Mouse (Mus musculus): Measurements from ENCODE around the gene Klhdc7a. TPM values are rescaled to one million over a fixed set of nuclear protein-coding genes. Genes with fewer than 3 reads are reported as not detected.

The Klhdc7a gene
- 0.53 and 0.60 TPM in 2 replicates for polyA plus RNA-seq (2015; fragmentation: Nextera tagmentation; extraction: Ambion mirVana)

DNA sequence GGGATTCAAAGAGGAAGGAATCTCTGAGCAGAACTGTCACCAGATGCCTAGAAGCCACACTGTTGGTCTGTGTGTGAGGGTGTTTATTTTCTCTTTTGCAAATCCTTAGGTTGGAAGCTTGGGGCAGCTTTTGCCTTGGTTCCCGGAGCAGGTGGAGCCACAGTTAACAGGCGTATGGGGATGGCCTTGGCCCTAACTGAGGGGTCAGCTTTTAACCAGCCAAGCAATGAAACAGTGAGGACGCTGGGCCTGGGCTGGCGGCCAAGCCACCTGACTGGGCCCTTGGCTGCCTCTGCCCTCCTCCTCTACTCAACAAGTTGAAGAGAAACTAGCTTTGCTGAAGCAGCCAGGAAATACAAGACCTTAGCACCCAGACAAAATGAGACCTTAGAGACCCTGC is at the start of gene Klhdc7a:
Gene Klhdc7a, minus strand, starts transcription at position 105 of the 400 bp plus-strand sequence.
- Histone ChIP-seq H3K27ac (replicated peaks) (no peak within 1 kb of the TSS), H3K4me3 (replicated peaks) (no peak within 1 kb of the TSS), H3K36me3 (no peaks in the 10 kb centered on the region), H3K9me3 (replicated peaks) (no peaks in the 10 kb centered on the region), H3K4me1 (peaks cover 4% of the 10 kb centered on the region; the same call in 1 of the 2 replicates), H3K4me2 (replicated peaks) (no peak within 1 kb of the TSS), H3K9ac (no peak within 1 kb of the TSS), H3K27me3 (no peaks in the 10 kb centered on the region)
- ATAC-seq (ENCODE audit: insufficient number of reproducible peaks, low FRiP score, low TSS enrichment, low read depth) = no peak
- 40% methylated on average over 4 of the region's 4 CpGs for WGBS

DNA sequence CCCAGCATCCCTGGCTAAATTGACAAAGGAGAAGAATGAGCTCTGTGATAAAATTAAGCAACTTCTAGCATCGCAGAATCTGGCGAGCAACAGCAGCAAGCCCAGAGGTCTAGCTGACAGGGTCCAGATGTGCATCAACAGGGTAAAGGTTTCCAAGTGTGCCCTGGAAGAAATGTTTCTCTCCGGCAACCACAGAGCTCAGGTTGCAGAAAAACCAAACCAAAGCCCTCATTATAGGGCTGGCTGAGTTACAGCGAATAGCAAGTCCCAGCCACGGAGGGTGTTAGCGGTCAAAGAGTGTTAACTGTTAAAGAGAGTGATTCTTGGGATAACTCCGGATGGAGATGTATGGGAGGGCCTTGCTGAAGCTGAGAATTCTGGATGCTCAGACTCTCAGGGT is 48.1 kb upstream of the Klhdc7a start:
- Histone ChIP-seq H3K27me3 (peaks cover 13% of the 10 kb centered on the region; the same call in 1 of the 2 replicates), H3K27ac (replicated peaks) (no peak overlapping the region), H3K9ac (no peak overlapping the region), H3K4me1 (0 out of 2 replicates have a peak, but pooled peaks cover 4% of the 10 kb centered on the region), H3K9me3 (replicated peaks) (no peaks in the 10 kb centered on the region), H3K36me3 (no peaks in the 10 kb centered on the region), H3K4me3 (replicated peaks) (no peak overlapping the region), H3K4me2 (replicated peaks) (no peak overlapping the region)
- no peak for ATAC-seq (ENCODE audit: insufficient number of reproducible peaks, low FRiP score, low TSS enrichment, low read depth)
- 24% methylated on average over 7 of the region's 7 CpGs for WGBS

DNA sequence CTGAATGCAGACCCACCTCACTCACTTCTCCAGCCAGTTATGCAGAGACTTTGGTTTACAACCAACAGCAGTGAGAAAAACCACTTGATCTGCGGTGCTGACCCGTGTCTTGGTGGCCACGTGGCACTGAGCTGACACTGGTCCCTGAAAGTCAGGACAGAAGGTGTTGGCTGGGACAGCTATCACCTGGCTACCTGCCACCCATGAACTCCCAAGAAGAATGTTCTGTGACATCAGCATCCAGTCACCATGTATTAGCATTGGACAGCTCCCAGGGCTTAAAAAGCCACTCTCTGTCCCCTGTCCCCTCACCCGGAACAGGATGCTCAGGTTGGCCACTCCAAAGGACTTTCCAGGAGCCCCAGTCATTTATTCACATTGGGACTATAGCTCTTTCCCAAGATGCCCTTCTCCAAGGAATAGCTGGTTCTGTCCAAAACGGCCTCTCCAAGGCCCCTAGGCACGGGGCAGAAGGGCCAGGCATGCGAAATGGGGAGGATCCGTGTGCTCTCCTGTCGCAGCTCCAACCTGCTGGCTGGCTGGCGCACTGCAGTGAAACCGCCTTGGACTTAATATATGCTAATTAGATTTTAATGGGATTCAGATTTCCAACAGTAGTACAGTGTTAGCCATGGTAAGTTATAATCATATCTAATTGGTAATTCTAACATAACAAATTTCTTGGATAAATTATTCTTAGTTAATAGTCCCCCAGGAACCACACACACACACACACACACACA is 43.1 kb upstream of the Klhdc7a start:
- no peaks in the 10 kb centered on the region for H3K9me3 ChIP-seq (replicated peaks)
- 0 out of 2 replicates have a peak, but pooled peaks cover 2% of the 10 kb centered on the region for H3K4me1 ChIP-seq
- H3K27ac ChIP-seq (replicated peaks) = no peak overlapping the region
- peaks cover 19% of the 10 kb centered on the region; the same call in 1 of the 2 replicates for H3K27me3 ChIP-seq
- H3K9ac ChIP-seq = no peak overlapping the region
- no peaks in the 10 kb centered on the region for H3K36me3 ChIP-seq
- ATAC-seq (ENCODE audit: insufficient number of reproducible peaks, low FRiP score, low TSS enrichment, low read depth) = no peak
- no peak overlapping the region for H3K4me3 ChIP-seq (replicated peaks)
- H3K4me2 ChIP-seq (replicated peaks) = no peak overlapping the region
- WGBS = 60% methylated on average over 11 of the region's 11 CpGs

DNA sequence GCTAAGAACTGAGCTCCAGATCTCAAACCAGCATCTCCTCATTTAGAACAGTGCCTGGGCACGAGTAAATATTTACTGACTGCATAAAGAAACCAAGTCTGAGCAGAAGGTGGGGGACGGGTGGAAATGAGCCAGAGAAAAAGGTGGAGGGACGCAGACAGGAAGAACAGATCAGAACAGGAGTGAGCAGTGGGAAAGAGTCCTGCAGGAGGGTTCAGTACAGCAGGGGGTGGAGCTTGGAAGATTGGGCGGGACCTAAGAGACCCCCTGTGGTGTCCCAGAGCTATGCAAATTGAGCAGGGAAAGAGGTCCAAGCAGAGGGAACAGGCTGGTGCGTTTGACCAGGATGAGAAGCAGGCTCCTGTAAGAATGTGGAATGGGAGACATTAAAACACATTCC is 37.1 kb upstream of the Klhdc7a start:
- H3K4me1 ChIP-seq = peaks cover 12% of the 10 kb centered on the region; the same call in 1 of the 2 replicates
- no peak for ATAC-seq (ENCODE audit: insufficient number of reproducible peaks, low FRiP score, low TSS enrichment, low read depth)
- H3K4me2 ChIP-seq (replicated peaks) = peak overlapping the region; percentile 43
- peak overlapping the region; percentile 16; the same call in 1 of the 2 replicates for H3K4me3 ChIP-seq (replicated peaks)
- H3K9me3 ChIP-seq (replicated peaks) = no peaks in the 10 kb centered on the region
- H3K27ac ChIP-seq (replicated peaks) = no peak overlapping the region
- H3K36me3 ChIP-seq = no peaks in the 10 kb centered on the region
- no peak overlapping the region for H3K9ac ChIP-seq
- 15% methylated on average over 5 of the region's 5 CpGs for WGBS
- peaks cover 38% of the 10 kb centered on the region for H3K27me3 ChIP-seq

DNA sequence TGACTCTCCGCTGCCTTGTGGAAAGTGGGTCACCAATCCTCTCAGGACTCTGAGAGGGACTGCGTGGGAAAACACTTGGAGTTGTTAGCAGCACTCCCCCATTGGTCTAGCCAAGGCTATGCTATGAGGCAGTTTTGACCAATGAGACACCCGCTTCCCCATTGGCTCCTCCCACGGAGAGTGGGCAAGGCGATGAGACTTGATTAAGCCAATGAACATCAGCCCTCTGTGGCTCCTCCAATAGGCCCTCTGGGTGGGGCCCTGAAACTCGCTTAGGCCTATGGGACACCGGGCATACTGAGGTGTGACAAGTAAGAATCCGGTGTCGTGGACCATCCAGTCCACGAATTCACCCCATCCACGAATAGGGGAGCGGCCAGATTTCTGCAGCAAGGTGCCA is 36.3 kb upstream of the Klhdc7a start:
- Histone ChIP-seq H3K4me1 (peaks cover 12% of the 10 kb centered on the region; the same call in 1 of the 2 replicates), H3K9ac (no peak overlapping the region), H3K27me3 (peaks cover 38% of the 10 kb centered on the region), H3K36me3 (no peaks in the 10 kb centered on the region), H3K9me3 (replicated peaks) (no peaks in the 10 kb centered on the region), H3K4me3 (replicated peaks) (peak overlapping the region; percentile 16; the same call in 1 of the 2 replicates), H3K4me2 (replicated peaks) (peak overlapping the region; percentile 43), H3K27ac (replicated peaks) (no peak overlapping the region)
- WGBS = 16% methylated on average over 12 of the region's 12 CpGs
- peak; percentile 45 for ATAC-seq (ENCODE audit: insufficient number of reproducible peaks, low FRiP score, low TSS enrichment, low read depth)

DNA sequence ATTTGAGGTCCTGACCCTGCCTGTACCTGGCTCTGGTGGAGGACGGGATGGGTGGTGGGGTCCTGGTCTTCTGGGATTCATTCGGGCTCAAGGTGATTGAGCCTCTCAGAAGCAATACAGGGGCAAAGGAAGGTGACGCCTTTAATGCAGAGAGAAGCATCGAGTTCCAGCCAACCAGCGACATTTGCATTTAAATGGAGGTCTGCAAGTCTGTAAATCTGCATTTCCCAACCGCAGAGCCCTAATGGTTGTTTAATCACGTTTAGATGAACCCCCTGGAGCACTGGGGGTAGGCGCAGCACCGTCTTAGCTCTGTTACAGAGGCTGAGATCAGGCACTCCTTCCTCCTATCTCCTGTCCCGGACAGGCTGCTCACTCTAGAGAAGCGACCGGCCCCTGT is 34.2 kb upstream of the Klhdc7a start:
- Histone ChIP-seq H3K9me3 (replicated peaks) (no peaks in the 10 kb centered on the region), H3K27ac (replicated peaks) (no peak overlapping the region), H3K4me2 (replicated peaks) (no peak overlapping the region), H3K9ac (no peak overlapping the region), H3K27me3 (peaks cover 32% of the 10 kb centered on the region), H3K36me3 (no peaks in the 10 kb centered on the region), H3K4me1 (peaks cover 12% of the 10 kb centered on the region; the same call in 1 of the 2 replicates), H3K4me3 (replicated peaks) (no peak overlapping the region)
- ATAC-seq (ENCODE audit: insufficient number of reproducible peaks, low FRiP score, low TSS enrichment, low read depth) = no peak
- 17% methylated on average over 12 of the region's 12 CpGs for WGBS

DNA sequence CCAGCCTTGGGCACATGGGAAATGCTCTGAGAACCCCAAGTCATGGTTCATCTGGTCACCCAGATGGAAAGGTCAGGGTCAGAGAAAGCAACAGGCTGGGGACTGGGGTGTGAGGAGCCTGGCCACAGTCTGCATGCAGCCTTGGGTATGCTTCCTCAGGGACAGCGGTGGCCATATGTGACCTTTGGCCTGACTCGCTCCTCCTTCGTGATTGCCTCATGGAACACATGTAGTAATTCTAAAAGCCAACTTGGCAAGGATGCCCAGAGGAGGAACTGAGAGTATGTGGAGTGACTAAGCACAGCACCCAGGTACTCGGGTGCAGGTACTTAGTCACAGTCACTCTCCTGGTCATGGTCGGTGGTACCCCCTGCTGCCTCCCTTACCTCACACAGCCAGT is 33.1 kb upstream of the Klhdc7a start:
- Histone ChIP-seq H3K4me2 (replicated peaks) (no peak overlapping the region), H3K4me3 (replicated peaks) (no peak overlapping the region), H3K4me1 (peaks cover 12% of the 10 kb centered on the region; the same call in 1 of the 2 replicates), H3K9ac (no peak overlapping the region), H3K27me3 (peaks cover 32% of the 10 kb centered on the region), H3K9me3 (replicated peaks) (no peaks in the 10 kb centered on the region), H3K27ac (replicated peaks) (no peak overlapping the region), H3K36me3 (no peaks in the 10 kb centered on the region)
- 56% methylated on average over 5 of the region's 5 CpGs for WGBS
- no peak for ATAC-seq (ENCODE audit: insufficient number of reproducible peaks, low FRiP score, low TSS enrichment, low read depth)

DNA sequence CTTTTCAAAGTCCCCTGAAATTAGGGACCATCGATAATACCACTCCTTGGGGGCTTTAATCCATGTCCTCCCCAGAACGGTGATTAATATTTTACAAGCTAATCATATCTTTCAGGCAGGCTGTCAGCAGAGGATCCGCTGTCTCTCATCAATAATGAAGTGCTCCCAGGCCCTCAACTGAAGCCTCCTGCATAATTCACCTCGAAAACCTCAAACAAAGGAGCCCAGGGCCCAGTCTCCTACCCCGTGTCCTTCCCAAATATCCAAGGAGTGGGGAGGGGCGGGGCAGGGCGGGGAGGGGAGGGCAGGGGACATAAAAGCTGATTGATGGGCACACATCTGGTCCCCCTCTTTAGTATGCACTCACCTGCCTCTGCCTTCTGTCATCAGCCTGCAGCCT is 31.2 kb upstream of the Klhdc7a start:
- WGBS = 64% methylated on average over 7 of the region's 7 CpGs
- Histone ChIP-seq H3K4me3 (replicated peaks) (no peak overlapping the region), H3K36me3 (no peaks in the 10 kb centered on the region), H3K9me3 (replicated peaks) (no peaks in the 10 kb centered on the region), H3K4me2 (replicated peaks) (no peak overlapping the region), H3K9ac (no peak overlapping the region), H3K27me3 (peaks cover 21% of the 10 kb centered on the region), H3K27ac (replicated peaks) (no peak overlapping the region), H3K4me1 (0 out of 2 replicates have a peak, but pooled peaks cover 1% of the 10 kb centered on the region)
- ATAC-seq (ENCODE audit: insufficient number of reproducible peaks, low FRiP score, low TSS enrichment, low read depth) = no peak

DNA sequence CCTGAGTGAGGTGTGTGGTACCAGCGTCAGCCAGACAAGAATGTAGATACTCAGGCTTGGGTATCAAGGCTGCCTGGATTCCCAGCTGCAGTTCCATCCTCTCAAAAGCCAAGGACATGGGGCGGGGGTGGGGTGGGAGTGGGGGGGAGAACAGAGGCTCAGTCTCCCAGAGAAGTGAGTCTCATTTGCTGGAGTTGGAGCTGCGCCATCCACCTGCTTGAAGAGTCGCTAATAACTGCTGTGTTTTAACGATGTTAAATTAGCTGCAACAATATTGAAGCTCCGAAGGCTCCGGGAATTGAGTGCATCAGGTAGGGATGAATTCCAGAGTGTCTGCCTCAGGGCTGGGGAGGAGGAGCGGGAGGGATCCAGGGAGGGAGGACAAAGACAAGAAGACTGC is 27.8 kb upstream of the Klhdc7a start:
- ATAC-seq (ENCODE audit: insufficient number of reproducible peaks, low FRiP score, low TSS enrichment, low read depth) = no peak
- no peaks in the 10 kb centered on the region for H3K36me3 ChIP-seq
- 44% methylated on average over 8 of the region's 8 CpGs for whole genome bisulfite sequencing

DNA sequence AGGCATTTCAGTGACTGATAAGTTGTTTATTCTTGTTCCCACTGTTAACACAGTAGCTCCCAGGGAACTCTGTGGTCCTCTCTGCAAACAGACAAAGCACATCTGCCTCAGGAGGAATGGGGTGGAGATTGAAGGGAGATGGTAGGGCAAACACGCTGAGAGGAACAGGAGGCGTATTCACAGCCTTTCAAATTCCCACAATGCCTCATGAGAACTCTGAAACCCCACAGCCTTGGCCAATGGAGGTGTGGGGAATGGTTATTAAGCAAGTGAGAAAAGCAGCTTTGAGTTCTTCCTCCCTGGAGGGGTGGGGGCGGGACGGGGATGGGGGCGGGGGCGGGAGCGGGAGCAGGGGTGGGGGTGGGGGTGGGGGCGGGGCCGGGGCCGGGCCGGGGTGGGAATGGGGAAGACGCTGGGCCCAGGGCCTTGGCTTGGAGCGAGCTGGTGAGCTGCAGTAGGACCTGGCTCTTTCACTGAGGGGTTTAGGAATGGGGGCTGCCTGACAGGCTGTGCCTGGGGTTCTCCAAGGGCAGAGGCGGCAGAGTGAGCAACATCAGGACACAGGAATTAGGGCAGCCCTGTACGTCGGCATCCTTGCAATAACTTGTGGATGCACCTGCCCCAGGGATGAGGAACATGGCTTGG is 25.4 kb upstream of the Klhdc7a start:
- WGBS = 10% methylated on average over 12 of the region's 16 CpGs
- H3K9me3 ChIP-seq (replicated peaks) = no peaks in the 10 kb centered on the region
- H3K36me3 ChIP-seq = no peaks in the 10 kb centered on the region
- no peak overlapping the region for H3K27ac ChIP-seq (replicated peaks)
- H3K4me2 ChIP-seq (replicated peaks) = no peak overlapping the region
- no peak; the same call in 1 of the 2 replicates for ATAC-seq (ENCODE audit: insufficient number of reproducible peaks, low FRiP score, low TSS enrichment, low read depth)
- no peak overlapping the region for H3K4me3 ChIP-seq (replicated peaks)
- no peaks in the 10 kb centered on the region for H3K4me1 ChIP-seq
- no peaks in the 10 kb centered on the region for H3K27me3 ChIP-seq
- no peak overlapping the region for H3K9ac ChIP-seq

More for the DNA sequence above, 27.8 kb upstream of the Klhdc7a start:
- no peak overlapping the region for H3K27ac ChIP-seq (replicated peaks)
- H3K4me3 ChIP-seq (replicated peaks) = no peak overlapping the region
- H3K4me1 ChIP-seq = no peaks in the 10 kb centered on the region
- H3K27me3 ChIP-seq = 0 out of 2 replicates have a peak, but pooled peaks cover under 1% of the 10 kb centered on the region
- H3K9me3 ChIP-seq (replicated peaks) = no peaks in the 10 kb centered on the region
- no peak overlapping the region for H3K9ac ChIP-seq
- no peak overlapping the region for H3K4me2 ChIP-seq (replicated peaks)

DNA sequence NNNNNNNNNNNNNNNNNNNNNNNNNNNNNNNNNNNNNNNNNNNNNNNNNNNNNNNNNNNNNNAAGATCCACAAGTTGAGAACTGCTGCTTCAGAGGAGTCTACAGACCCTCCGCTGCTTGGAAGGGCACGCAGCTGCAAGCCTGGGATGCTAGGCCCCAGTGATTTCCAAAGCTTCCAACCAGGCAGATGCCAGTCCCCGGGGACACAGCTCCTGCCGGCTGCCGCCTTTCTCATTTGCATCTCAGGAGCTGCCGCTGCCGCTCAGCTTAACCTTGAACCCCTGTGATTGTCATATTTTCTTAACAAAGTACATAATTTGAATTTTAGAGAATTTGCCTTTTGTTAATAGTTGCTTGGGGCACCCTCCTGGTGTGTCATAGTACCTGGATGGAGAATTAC is 19.1 kb upstream of the Klhdc7a start:
- no peak for ATAC-seq (ENCODE audit: insufficient number of reproducible peaks, low FRiP score, low TSS enrichment, low read depth)
- Histone ChIP-seq H3K27me3 (no peaks in the 10 kb centered on the region), H3K27ac (replicated peaks) (no peak overlapping the region), H3K4me1 (no peaks in the 10 kb centered on the region), H3K9ac (no peak overlapping the region), H3K4me3 (replicated peaks) (no peak overlapping the region), H3K36me3 (no peaks in the 10 kb centered on the region), H3K4me2 (replicated peaks) (no peak overlapping the region), H3K9me3 (replicated peaks) (no peaks in the 10 kb centered on the region)
- WGBS = 21% methylated on average over 7 of the region's 7 CpGs
